Mouse (Mus musculus): ENCODE measurements around the gene 3110082I17Rik. TPM values are rescaled to one million over a fixed set of nuclear protein-coding genes. Genes with fewer than 3 reads are reported as not detected.

3110082I17Rik gene
- polyA plus RNA-seq, 1 experiment from 2014 or later, result 33.5 TPM

GRCm38 (mm10) chr5:139483171-139483848, 23.0 kb upstream of the 3110082I17Rik start:
- Histone ChIP-seq H3K9ac (peak overlapping the region; percentile 77), H3K4me1 (peaks cover 10% of the 10 kb centered on the region), H3K27ac (no peak overlapping the region), H3K9me3 (no peaks in the 10 kb centered on the region), H3K36me3 (peaks cover 31% of the 10 kb centered on the region), H3K27me3 (no peaks in the 10 kb centered on the region), H3K4me3 (peak overlapping the region; percentile 89), H3K4me2 (replicated peaks) (peak overlapping the region; percentile 83)
- 66% methylated on average over 14 of the region's 14 CpGs for WGBS
- ATAC-seq (ENCODE audit: insufficient number of reproducible peaks, insufficient read depth, low FRiP score, low TSS enrichment), result no peak

DNA sequence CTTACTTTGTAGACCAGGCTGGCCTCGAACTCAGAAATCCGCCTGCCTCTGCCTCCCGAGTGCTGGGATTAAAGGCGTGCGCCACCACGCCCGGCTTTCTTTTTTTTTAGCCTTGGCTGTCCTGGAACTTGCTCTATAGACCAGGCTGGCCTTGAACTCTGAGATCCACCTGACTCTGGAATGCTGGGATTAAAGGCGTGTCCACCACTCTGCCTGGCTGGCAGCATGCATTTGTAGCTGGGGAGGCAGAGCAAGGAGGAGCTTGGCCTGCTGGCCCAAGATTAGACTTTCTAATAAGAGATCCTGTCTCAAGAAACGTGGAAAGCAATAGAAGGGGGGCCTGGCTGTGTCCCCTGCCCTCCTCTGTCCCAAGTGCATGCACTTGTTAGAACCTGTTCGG, 20.1 kb upstream of the 3110082I17Rik start:
- Histone ChIP-seq H3K36me3 (peaks cover 56% of the 10 kb centered on the region), H3K9ac (no peak overlapping the region)

GRCm38 (mm10) chr5:139479088-139479487, 18.8 kb upstream of the 3110082I17Rik start:
- Histone ChIP-seq H3K27ac (no peak overlapping the region), H3K4me1 (peaks cover 10% of the 10 kb centered on the region), H3K9me3 (no peaks in the 10 kb centered on the region), H3K27me3 (no peaks in the 10 kb centered on the region), H3K4me2 (replicated peaks) (no peak overlapping the region), H3K9ac (no peak overlapping the region), H3K4me3 (no peak overlapping the region), H3K36me3 (peaks cover 70% of the 10 kb centered on the region)
- WGBS, result 91% methylated on average over 8 of the region's 8 CpGs
- no peak for ATAC-seq (ENCODE audit: insufficient number of reproducible peaks, insufficient read depth, low FRiP score, low TSS enrichment)

More for the DNA sequence above, 20.1 kb upstream of the 3110082I17Rik start:
- Histone ChIP-seq H3K4me3 (no peak overlapping the region), H3K27ac (no peak overlapping the region), H3K9me3 (no peaks in the 10 kb centered on the region), H3K4me1 (peaks cover 10% of the 10 kb centered on the region), H3K27me3 (no peaks in the 10 kb centered on the region), H3K4me2 (replicated peaks) (no peak overlapping the region)
- WGBS, result 88% methylated on average over 10 of the region's 10 CpGs
- ATAC-seq (ENCODE audit: insufficient number of reproducible peaks, insufficient read depth, low FRiP score, low TSS enrichment), result no peak

DNA sequence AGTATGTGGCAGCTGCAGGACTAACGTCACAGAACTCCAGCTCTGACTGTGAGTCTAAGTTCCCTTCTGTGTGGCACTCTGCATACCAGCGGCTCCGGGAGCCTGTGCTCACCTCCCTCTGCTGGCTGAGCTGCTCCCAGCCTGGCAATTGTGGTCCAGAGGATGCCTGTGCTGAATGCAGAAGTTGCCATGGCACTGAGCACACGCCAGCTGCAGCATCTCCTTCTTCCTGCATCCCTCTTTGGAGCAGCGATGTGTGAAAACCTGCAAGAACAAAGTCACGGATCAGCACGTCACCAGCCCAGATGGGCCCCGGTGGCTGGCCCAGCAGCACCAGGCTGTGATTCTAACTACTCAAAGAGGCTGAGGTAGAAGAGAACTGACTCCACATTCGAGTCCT, 14.4 kb upstream of the 3110082I17Rik start:
- Histone ChIP-seq H3K4me2 (replicated peaks) (no peak overlapping the region), H3K9me3 (no peaks in the 10 kb centered on the region), H3K27ac (no peak overlapping the region), H3K27me3 (no peaks in the 10 kb centered on the region), H3K9ac (no peak overlapping the region), H3K4me3 (no peak overlapping the region), H3K36me3 (peaks cover 82% of the 10 kb centered on the region), H3K4me1 (no peaks in the 10 kb centered on the region)
- WGBS, result 88% methylated on average over 9 of the region's 9 CpGs
- ATAC-seq (ENCODE audit: insufficient number of reproducible peaks, insufficient read depth, low FRiP score, low TSS enrichment), result no peak

DNA sequence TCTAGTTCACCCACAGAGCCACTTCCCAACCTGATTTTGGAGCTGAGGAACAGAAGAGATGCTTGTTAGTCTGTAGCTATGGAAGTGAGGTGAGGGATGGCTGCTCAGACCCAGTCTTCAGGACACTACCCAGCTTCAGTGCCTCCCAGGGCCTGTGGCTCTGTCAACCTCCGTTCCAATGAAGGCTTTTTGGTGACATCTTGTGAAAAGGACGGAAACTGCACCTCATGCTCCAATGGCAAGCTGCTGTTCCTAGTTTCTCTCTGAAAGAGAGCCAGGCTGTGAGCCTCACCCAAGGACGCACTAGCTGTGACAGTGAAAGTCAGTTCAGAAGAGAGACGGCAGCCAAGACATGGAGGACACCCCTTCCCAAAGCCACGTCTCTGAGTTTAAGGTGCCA, 7.7 kb upstream of the 3110082I17Rik start:
- H3K4me1 ChIP-seq, result no peaks in the 10 kb centered on the region
- WGBS, result 57% methylated on average over 5 of the region's 5 CpGs
- H3K36me3 ChIP-seq, result peaks cover 19% of the 10 kb centered on the region
- H3K4me2 ChIP-seq (replicated peaks), result no peak overlapping the region
- H3K9me3 ChIP-seq, result no peaks in the 10 kb centered on the region
- H3K9ac ChIP-seq, result no peak overlapping the region
- H3K27me3 ChIP-seq, result no peaks in the 10 kb centered on the region
- H3K4me3 ChIP-seq, result no peak overlapping the region
- no peak overlapping the region for H3K27ac ChIP-seq
- ATAC-seq (ENCODE audit: insufficient number of reproducible peaks, insufficient read depth, low FRiP score, low TSS enrichment), result no peak

GRCm38 (mm10) chr5:139466801-139467200, 6.5 kb upstream of the 3110082I17Rik start:
- WGBS, result 70% methylated on average over 4 of the region's 4 CpGs
- no peaks in the 10 kb centered on the region for H3K4me1 ChIP-seq
- H3K9ac ChIP-seq, result no peak overlapping the region
- H3K27ac ChIP-seq, result no peak overlapping the region
- peaks cover 7% of the 10 kb centered on the region for H3K36me3 ChIP-seq
- no peaks in the 10 kb centered on the region for H3K27me3 ChIP-seq
- H3K4me3 ChIP-seq, result no peak overlapping the region
- no peaks in the 10 kb centered on the region for H3K9me3 ChIP-seq
- no peak overlapping the region for H3K4me2 ChIP-seq (replicated peaks)
- ATAC-seq (ENCODE audit: insufficient number of reproducible peaks, insufficient read depth, low FRiP score, low TSS enrichment), result no peak

DNA sequence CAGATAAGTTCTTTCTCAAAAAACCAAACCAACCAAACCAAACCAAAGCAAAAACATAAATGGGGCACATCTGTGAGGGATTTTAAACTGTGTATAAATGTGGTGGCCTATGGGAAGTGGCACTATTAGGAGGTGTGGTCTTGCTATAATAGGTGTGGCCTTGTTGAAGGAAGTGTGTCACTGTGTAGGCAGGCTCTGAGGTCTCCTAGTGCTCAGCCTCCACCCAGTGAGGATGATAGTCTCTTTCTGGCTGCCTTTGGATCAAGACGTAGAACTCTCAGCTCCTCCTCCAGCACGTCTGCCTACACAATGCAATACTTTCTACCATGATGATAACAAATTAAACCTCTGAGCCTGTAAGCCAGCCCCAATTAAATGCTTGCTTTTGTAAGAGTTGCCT, 6.0 kb upstream of the 3110082I17Rik start:
- no peaks in the 10 kb centered on the region for H3K27me3 ChIP-seq
- H3K9me3 ChIP-seq, result no peaks in the 10 kb centered on the region
- WGBS, result 73% methylated on average over 2 of the region's 2 CpGs

DNA sequence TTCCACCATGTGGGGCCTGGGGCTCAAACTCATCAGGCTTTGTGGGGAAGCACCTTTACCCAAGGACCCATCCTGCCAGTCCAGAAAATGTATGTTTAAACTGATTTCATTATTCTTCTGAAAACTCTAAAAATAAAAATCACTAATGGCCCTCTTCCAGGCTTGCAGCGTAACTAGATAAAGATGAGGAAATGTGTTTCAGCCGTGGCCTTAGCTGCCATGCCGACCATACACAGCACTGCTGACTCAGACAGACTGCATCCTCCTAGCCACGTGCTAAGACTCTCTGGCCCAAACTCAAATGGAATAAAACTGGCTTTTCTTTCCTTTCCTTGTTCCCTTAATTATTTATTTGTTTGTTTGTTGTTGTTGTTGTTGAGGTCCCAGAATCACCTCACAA, 4.5 kb upstream of the 3110082I17Rik start:
- no peaks in the 10 kb centered on the region for H3K4me1 ChIP-seq
- no peaks in the 10 kb centered on the region for H3K36me3 ChIP-seq
- no peaks in the 10 kb centered on the region for H3K9me3 ChIP-seq
- H3K4me3 ChIP-seq, result no peak overlapping the region
- H3K4me2 ChIP-seq (replicated peaks), result no peak overlapping the region
- no peaks in the 10 kb centered on the region for H3K27me3 ChIP-seq
- no peak overlapping the region for H3K27ac ChIP-seq
- ATAC-seq (ENCODE audit: insufficient number of reproducible peaks, insufficient read depth, low FRiP score, low TSS enrichment), result no peak
- H3K9ac ChIP-seq, result no peak overlapping the region
- WGBS, result 76% methylated on average over 4 of the region's 4 CpGs

More for the DNA sequence above, 6.0 kb upstream of the 3110082I17Rik start:
- Histone ChIP-seq H3K4me2 (replicated peaks) (no peak overlapping the region), H3K4me1 (no peaks in the 10 kb centered on the region), H3K9ac (no peak overlapping the region), H3K4me3 (no peak overlapping the region), H3K36me3 (peaks cover 3% of the 10 kb centered on the region; the same call in 1 of the 2 replicates), H3K27ac (no peak overlapping the region)
- ATAC-seq (ENCODE audit: insufficient number of reproducible peaks, insufficient read depth, low FRiP score, low TSS enrichment), result no peak

GRCm38 (mm10) chr5:139459938-139460337, 389 bp downstream of the 3110082I17Rik start:
- 10% methylated on average over 10 of the region's 10 CpGs for WGBS

GRCm38 (mm10) chr5:139457241-139457640, 3.1 kb downstream of the 3110082I17Rik start:
- Histone ChIP-seq H3K4me2 (replicated peaks) (no peak overlapping the region), H3K9me3 (no peaks in the 10 kb centered on the region), H3K4me1 (peaks cover 4% of the 10 kb centered on the region; the same call in 1 of the 2 replicates), H3K9ac (no peak overlapping the region), H3K27me3 (no peaks in the 10 kb centered on the region), H3K27ac (no peak overlapping the region), H3K4me3 (no peak overlapping the region), H3K36me3 (peaks cover 5% of the 10 kb centered on the region; the same call in 1 of the 2 replicates)
- ATAC-seq (ENCODE audit: insufficient number of reproducible peaks, insufficient read depth, low FRiP score, low TSS enrichment), result no peak
- 91% methylated on average over 8 of the region's 8 CpGs for WGBS

More at GRCm38 (mm10) chr5:139459938-139460337, 389 bp downstream of the 3110082I17Rik start:
- H3K4me2 ChIP-seq (replicated peaks), result peak overlapping the region; percentile 83
- no peak for ATAC-seq (ENCODE audit: insufficient number of reproducible peaks, insufficient read depth, low FRiP score, low TSS enrichment)
- H3K4me1 ChIP-seq, result peaks cover 4% of the 10 kb centered on the region; the same call in 1 of the 2 replicates
- no peaks in the 10 kb centered on the region for H3K27me3 ChIP-seq
- H3K27ac ChIP-seq, result no peak overlapping the region
- H3K4me3 ChIP-seq, result peak overlapping the region; percentile 64
- peak overlapping the region; percentile 67 for H3K9ac ChIP-seq
- H3K9me3 ChIP-seq, result no peaks in the 10 kb centered on the region
- H3K36me3 ChIP-seq, result no peaks in the 10 kb centered on the region

DNA sequence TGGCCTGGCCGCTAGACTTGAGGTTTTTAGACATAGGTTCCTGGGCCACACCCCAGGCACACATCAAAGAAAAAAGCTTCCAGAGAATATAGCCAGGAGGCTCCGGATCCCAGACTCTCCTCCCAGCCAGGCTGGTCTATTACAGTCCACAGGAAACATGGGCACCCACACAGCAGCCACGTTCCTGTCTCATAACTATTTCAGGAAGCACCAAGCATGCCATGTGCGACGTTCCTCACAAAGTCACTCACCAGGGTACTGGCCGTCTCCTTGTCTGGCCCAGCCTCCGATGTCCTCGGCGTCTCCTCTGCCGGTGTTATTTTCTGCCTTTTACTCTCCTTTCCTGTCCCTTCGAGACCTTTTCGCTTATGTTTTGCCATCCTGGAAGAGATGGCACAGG, 5.2 kb downstream of the 3110082I17Rik start:
- no peak overlapping the region for H3K4me2 ChIP-seq (replicated peaks)
- 92% methylated on average over 12 of the region's 12 CpGs for WGBS

GRCm38 (mm10) chr5:139453031-139453430, 7.3 kb downstream of the 3110082I17Rik start:
- no peak for ATAC-seq (ENCODE audit: insufficient number of reproducible peaks, insufficient read depth, low FRiP score, low TSS enrichment)
- Histone ChIP-seq H3K36me3 (peaks cover 5% of the 10 kb centered on the region; the same call in 1 of the 2 replicates), H3K27ac (no peak overlapping the region), H3K9me3 (no peaks in the 10 kb centered on the region), H3K9ac (no peak overlapping the region), H3K4me2 (replicated peaks) (no peak overlapping the region), H3K27me3 (no peaks in the 10 kb centered on the region), H3K4me3 (no peak overlapping the region), H3K4me1 (peaks cover 8% of the 10 kb centered on the region)
- 90% methylated on average over 10 of the region's 10 CpGs for WGBS

More for the DNA sequence above, 5.2 kb downstream of the 3110082I17Rik start:
- H3K4me1 ChIP-seq, result peaks cover 4% of the 10 kb centered on the region; the same call in 1 of the 2 replicates
- no peaks in the 10 kb centered on the region for H3K9me3 ChIP-seq
- peaks cover 5% of the 10 kb centered on the region; the same call in 1 of the 2 replicates for H3K36me3 ChIP-seq
- H3K27ac ChIP-seq, result no peak overlapping the region
- ATAC-seq (ENCODE audit: insufficient number of reproducible peaks, insufficient read depth, low FRiP score, low TSS enrichment), result no peak
- H3K4me3 ChIP-seq, result no peak overlapping the region
- no peaks in the 10 kb centered on the region for H3K27me3 ChIP-seq
- H3K9ac ChIP-seq, result no peak overlapping the region

All from embryonic facial prominence, embryonic 12.5 days (tissue).